In the genomic region with DNA sequence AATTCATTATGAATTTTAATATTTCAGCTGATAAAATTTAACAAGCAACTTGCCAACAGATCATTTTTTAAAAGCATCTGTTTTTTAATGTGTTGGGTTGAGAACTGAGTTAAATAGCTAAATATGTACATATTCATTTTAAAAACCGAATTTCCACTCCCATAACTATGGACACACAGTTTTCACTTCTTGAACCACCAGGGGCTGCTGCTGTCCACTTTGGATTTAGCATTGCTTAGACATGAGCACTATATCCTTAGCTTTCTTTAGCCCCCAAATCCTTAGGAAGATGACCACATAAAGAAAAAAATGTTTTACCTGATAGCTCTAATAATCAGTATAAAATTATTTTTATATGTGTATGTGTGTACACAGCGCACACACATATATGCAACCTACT, we compare ENCODE assay signal across 31 mouse cellular contexts.
DNase-seq lines count a peak whose midpoint lies in the region; ATAC-seq and TF ChIP-seq lines count a peak whose summit lies in the region.
"Had no signal": no experiment of that assay in that cellular context is flagged by ENCODE, and none has a peak within 500 bp of the region (broad histone marks: within the 10 kb centered on the region; RNA-seq: fewer than 3 reads in every experiment).

No protein-coding gene starts in this region.

- no peak overlapping the region for H3K27ac ChIP-seq in forebrain, postnatal 0 days (ENCODE audit: low read depth, low read length)
- H3K27ac ChIP-seq in forebrain, embryonic 16.5 days (ENCODE audit: low read length) = no peak overlapping the region
- no peak overlapping the region for H3K27ac ChIP-seq in kidney, postnatal 0 days
- H3K27ac ChIP-seq: embryonic facial prominence, embryonic 13.5 days; forebrain, embryonic 10.5 days; forebrain, embryonic 15.5 days; heart, embryonic 15.5 days; hindbrain, embryonic 14.5 days; liver, embryonic 14.5 days; lung, embryonic 15.5 days; midbrain, embryonic 13.5 days had no signal

- no peaks in the 10 kb centered on the region for H3K9me3 ChIP-seq in forebrain, postnatal 0 days (ENCODE audit: low read length)
- no peaks in the 10 kb centered on the region for H3K9me3 ChIP-seq in forebrain, embryonic 16.5 days (ENCODE audit: control insufficient read depth, low read length)
- H3K9me3 ChIP-seq in kidney, postnatal 0 days (replicated peaks; ENCODE audit: low read length) = no peaks in the 10 kb centered on the region
- H3K9me3 ChIP-seq: embryonic facial prominence, embryonic 13.5 days; forebrain, embryonic 10.5 days; forebrain, embryonic 15.5 days; heart, embryonic 15.5 days; lung, embryonic 15.5 days; midbrain, embryonic 13.5 days had no signal

- no peaks in the 10 kb centered on the region for H3K27me3 ChIP-seq in forebrain, postnatal 0 days (ENCODE audit: insufficient read depth, low read length)
- no peaks in the 10 kb centered on the region for H3K27me3 ChIP-seq in forebrain, embryonic 16.5 days (replicated peaks; ENCODE audit: control insufficient read depth, insufficient read depth, low read length)
- no peaks in the 10 kb centered on the region for H3K27me3 ChIP-seq in kidney, postnatal 0 days (ENCODE audit: insufficient read depth, low read length)
- H3K27me3 ChIP-seq: embryonic facial prominence, embryonic 13.5 days; forebrain, embryonic 15.5 days; heart, embryonic 15.5 days; lung, embryonic 15.5 days; midbrain, embryonic 13.5 days had no signal

- no peaks in the 10 kb centered on the region for H3K4me1 ChIP-seq in forebrain, postnatal 0 days (ENCODE audit: insufficient read depth)
- H3K4me1 ChIP-seq in forebrain, embryonic 16.5 days (replicated peaks; ENCODE audit: control insufficient read depth, insufficient read depth, low read length) = no peaks in the 10 kb centered on the region
- H3K4me1 ChIP-seq in kidney, postnatal 0 days (replicated peaks; ENCODE audit: insufficient read depth, low read length) = no peaks in the 10 kb centered on the region
- H3K4me1 ChIP-seq: embryonic facial prominence, embryonic 13.5 days; forebrain, embryonic 10.5 days; forebrain, embryonic 15.5 days; heart, embryonic 15.5 days; lung, embryonic 15.5 days; midbrain, embryonic 13.5 days had no signal

- DNase-seq in forebrain, postnatal 0 days = no peak
- DNase-seq in kidney, postnatal 0 days (ENCODE audit: low spot score) = no peak
- DNase-seq in kidney, adult 8-10 months = no peak
- DNase-seq in 3T3-L1 (ENCODE audit: low read depth, low spot score) = peak; percentile 35
- peak; percentile 25 for DNase-seq in NIH3T3 (ENCODE audit: low read depth)
- DNase-seq in adrenal gland, postnatal 36 days = no peak
- DNase-seq in ovary, postnatal 10 days (ENCODE audit: low spot score) = no peak
- DNase-seq: adrenal gland, postnatal 25 days; B cell, adult 2 months; cerebellum, adult 2 months; cerebellum, postnatal 14 days; heart, postnatal 4 days; kidney, adult 2 months; kidney, postnatal 10 days; layer of hippocampus, adult 9-11 months; liver; lung, postnatal 36 days; right cerebral cortex, adult 18-20 months; spleen, adult 18-20 months; thymus, adult 2 months; thymus, postnatal 36 days had no signal

- WGBS in forebrain, postnatal 0 days = 84% methylated on average over 2 of the region's 2 CpGs
- WGBS in forebrain, embryonic 16.5 days = 75% methylated on average over 2 of the region's 2 CpGs
- WGBS in kidney, postnatal 0 days = 88% methylated on average over 2 of the region's 2 CpGs

- no peak overlapping the region for H3K9ac ChIP-seq in forebrain, postnatal 0 days
- no peak overlapping the region for H3K9ac ChIP-seq in forebrain, embryonic 16.5 days (replicated peaks; ENCODE audit: low read depth, low read length)
- H3K9ac ChIP-seq in kidney, postnatal 0 days (ENCODE audit: low read depth, low read length) = no peak overlapping the region
- H3K9ac ChIP-seq: embryonic facial prominence, embryonic 13.5 days; forebrain, embryonic 15.5 days; heart, embryonic 15.5 days; hindbrain, embryonic 14.5 days; liver, embryonic 14.5 days; lung, embryonic 15.5 days; midbrain, embryonic 13.5 days had no signal

- H3K36me3 ChIP-seq in forebrain, postnatal 0 days (ENCODE audit: insufficient read depth) = no peaks in the 10 kb centered on the region
- no peaks in the 10 kb centered on the region for H3K36me3 ChIP-seq in forebrain, embryonic 16.5 days (ENCODE audit: control insufficient read depth, insufficient read depth)
- no peaks in the 10 kb centered on the region for H3K36me3 ChIP-seq in kidney, postnatal 0 days (ENCODE audit: insufficient read depth, low read length)
- H3K36me3 ChIP-seq: embryonic facial prominence, embryonic 13.5 days; heart, embryonic 15.5 days; lung, embryonic 15.5 days; midbrain, embryonic 13.5 days had no signal

- H3K4me3 ChIP-seq in forebrain, postnatal 0 days (ENCODE audit: low read depth, low read length) = no peak overlapping the region
- H3K4me3 ChIP-seq in forebrain, embryonic 16.5 days (replicated peaks; ENCODE audit: low read length) = no peak overlapping the region
- no peak overlapping the region for H3K4me3 ChIP-seq in kidney, postnatal 0 days (replicated peaks; ENCODE audit: low read depth, low read length)
- H3K4me3 ChIP-seq: embryonic facial prominence, embryonic 13.5 days; forebrain, embryonic 10.5 days; forebrain, embryonic 15.5 days; heart, embryonic 15.5 days; lung, embryonic 15.5 days; midbrain, embryonic 13.5 days had no signal

- no peak overlapping the region for H3K4me2 ChIP-seq in forebrain, postnatal 0 days (ENCODE audit: low read depth)
- H3K4me2 ChIP-seq in forebrain, embryonic 16.5 days (ENCODE audit: low read length) = no peak overlapping the region
- H3K4me2 ChIP-seq in kidney, postnatal 0 days (ENCODE audit: low read length) = no peak overlapping the region
- H3K4me2 ChIP-seq: embryonic facial prominence, embryonic 13.5 days; forebrain, embryonic 15.5 days; heart, embryonic 15.5 days; hindbrain, embryonic 14.5 days; lung, embryonic 15.5 days; midbrain, embryonic 13.5 days had no signal

- TF ChIP-seq CTCF in forebrain, postnatal 0 days (IDR thresholded peaks at IDR 0.05; ENCODE audit: low read depth) = peak; percentile 28
- peak; percentile 39; the same call in 1 of the 2 replicates for TF ChIP-seq CTCF in kidney, postnatal 0 days (IDR thresholded peaks at IDR 0.05; ENCODE audit: low read depth)

- no peak for ATAC-seq in forebrain, postnatal 0 days
- ATAC-seq in forebrain, embryonic 16.5 days = no peak
- no peak for ATAC-seq in kidney, postnatal 0 days (replicated peaks; ENCODE audit: low FRiP score, low read depth)
- ATAC-seq: forebrain, embryonic 15.5 days; inflammation-experienced regulatory T-cells, adult 6 months; midbrain, embryonic 13.5 days had no signal

Comparison
In these comparisons a context has a peak if more than half of its experiments do, and no peak if none do; other contexts are left out.
1. DNase-seq: peak in 3T3-L1 (single experiment) and NIH3T3 (single experiment); none in forebrain, postnatal 0 days (single experiment), kidney, postnatal 0 days (single experiment), kidney, adult 8-10 months (0 of 2), adrenal gland, postnatal 36 days (0 of 2) and ovary, postnatal 10 days (single experiment).